Mouse (Mus musculus) liver, embryonic 14.5 days (tissue): ENCODE data around the gene Wbp11. TPM values are rescaled to one million over a fixed set of nuclear protein-coding genes. Genes with fewer than 3 reads are reported as not detected.

ENCODE experiments used
- ATAC-seq: fragments of 200-750 bp; cut with Nextera tagmentation; 2 replicates; pipeline ENCODE4 v1.8.0; 2017; ENCODE audit warnings: moderate number of reproducible peaks, mild to moderate bottlenecking, moderate library complexity; ENCODE audit not compliant: insufficient read depth
- DNase-seq, 3 experiments: peaks; one replicate each; pipeline ENCODE4 v3.0.0-alpha.2; 2012 to 2013; ENCODE audit warnings: low read depth in 3 of 3, low spot score in 3 of 3
- H3K27ac ChIP-seq: fragments of 300-500 bp; sonication (generic); 2 replicates; pipeline ENCODE4 v1.5.1; 2014; ENCODE audit warnings: moderate library complexity, mild to moderate bottlenecking, control low read depth, inconsistent platforms
- H3K27me3 ChIP-seq: fragments of 300-500 bp; sonication (generic); 2 replicates; pipeline ENCODE4 v1.6.1; 2014; ENCODE audit warnings: mild to moderate bottlenecking, low read length, moderate library complexity; ENCODE audit not compliant: control insufficient read depth, insufficient read depth
- H3K36me3 ChIP-seq: fragments of 300-500 bp; sonication (generic); replicated peaks from 2 replicates; pipeline ENCODE4 v1.6.1; 2014; ENCODE audit warnings: low read depth; ENCODE audit not compliant: control insufficient read depth, insufficient read depth
- H3K4me1 ChIP-seq, 2 experiments: fragments of 200-500 bp in 1 of 2; fragments of 300-500 bp in 1 of 2; sonication (generic) in 1 of 2; replicated peaks; 2 replicates each; pipeline ENCODE4 v1.6.1; 2012 to 2014; ENCODE audit warnings: antibody characterized with exemption in 1 of 2, inconsistent platforms in 1 of 2, low read length in 1 of 2; ENCODE audit not compliant: control insufficient read depth in 2 of 2, insufficient read depth in 2 of 2
- H3K4me2 ChIP-seq: fragments of 300-500 bp; sonication (generic); 2 replicates; pipeline ENCODE4 v1.6.1; 2014; ENCODE audit warnings: low read depth, mild to moderate bottlenecking, control low read depth, moderate library complexity
- H3K4me3 ChIP-seq, 2 experiments: fragments of 200-500 bp in 1 of 2; fragments of 300-500 bp in 1 of 2; sonication (generic) in 1 of 2; 2 replicates each; pipeline ENCODE4 v1.5.1; 2012 to 2014; ENCODE audit warnings: low read depth in 2 of 2, low read length in 2 of 2, mild to moderate bottlenecking in 2 of 2, control low read depth in 1 of 2, inconsistent platforms in 1 of 2, moderate library complexity in 1 of 2; ENCODE audit not compliant: insufficient read depth in 1 of 2
- H3K9ac ChIP-seq: fragments of 300-500 bp; sonication (generic); replicated peaks from 2 replicates; pipeline ENCODE4 v1.6.1; 2014; ENCODE audit warnings: mild to moderate bottlenecking, control low read depth, moderate library complexity
- H3K9me3 ChIP-seq: fragments of 300-500 bp; sonication (generic); 2 replicates; pipeline ENCODE4 v1.6.1; 2016; ENCODE audit warnings: low read length, mixed read lengths; ENCODE audit not compliant: control insufficient read depth
- CTCF ChIP-seq: IDR thresholded peaks from 2 replicates; pipeline ENCODE4 v1.5.1; 2016; ENCODE audit warnings: antibody characterized with exemption, low read depth, control low read depth
- EP300 ChIP-seq: IDR thresholded peaks from 2 replicates; pipeline ENCODE4 v1.6.1; 2016; ENCODE audit warnings: antibody characterized with exemption, low read depth
- WGBS: fragments of 180-500 bp; shearing (Covaris S2); extraction: QIAGEN DNeasy Blood & Tissue Kit; methylation state at CpG from one replicate; pipeline ENCODE4 v1.1.7; 2014; ENCODE audit not compliant: insufficient replicate concordance; 5-methylcytosine and 5-hydroxymethylcytosine counted together
- polyA plus RNA-seq, 2 experiments: library from polyadenylated mRNA; depleted of rRNA in 1 of 2; stranded (reverse) in 1 of 2; unstranded in 1 of 2; fragments of >200 nt; fragmentation: Nextera tagmentation in 1 of 2; extraction: Ambion mirVana in 1 of 2; gene quantifications; 2 replicates each; pipeline versions ENCODE4 v1.2.1 to v1.2.3; 2012 to 2014

The Wbp11 gene
- polyA plus RNA-seq, 2 experiments: 37.6 to 51.3 TPM

DNA sequence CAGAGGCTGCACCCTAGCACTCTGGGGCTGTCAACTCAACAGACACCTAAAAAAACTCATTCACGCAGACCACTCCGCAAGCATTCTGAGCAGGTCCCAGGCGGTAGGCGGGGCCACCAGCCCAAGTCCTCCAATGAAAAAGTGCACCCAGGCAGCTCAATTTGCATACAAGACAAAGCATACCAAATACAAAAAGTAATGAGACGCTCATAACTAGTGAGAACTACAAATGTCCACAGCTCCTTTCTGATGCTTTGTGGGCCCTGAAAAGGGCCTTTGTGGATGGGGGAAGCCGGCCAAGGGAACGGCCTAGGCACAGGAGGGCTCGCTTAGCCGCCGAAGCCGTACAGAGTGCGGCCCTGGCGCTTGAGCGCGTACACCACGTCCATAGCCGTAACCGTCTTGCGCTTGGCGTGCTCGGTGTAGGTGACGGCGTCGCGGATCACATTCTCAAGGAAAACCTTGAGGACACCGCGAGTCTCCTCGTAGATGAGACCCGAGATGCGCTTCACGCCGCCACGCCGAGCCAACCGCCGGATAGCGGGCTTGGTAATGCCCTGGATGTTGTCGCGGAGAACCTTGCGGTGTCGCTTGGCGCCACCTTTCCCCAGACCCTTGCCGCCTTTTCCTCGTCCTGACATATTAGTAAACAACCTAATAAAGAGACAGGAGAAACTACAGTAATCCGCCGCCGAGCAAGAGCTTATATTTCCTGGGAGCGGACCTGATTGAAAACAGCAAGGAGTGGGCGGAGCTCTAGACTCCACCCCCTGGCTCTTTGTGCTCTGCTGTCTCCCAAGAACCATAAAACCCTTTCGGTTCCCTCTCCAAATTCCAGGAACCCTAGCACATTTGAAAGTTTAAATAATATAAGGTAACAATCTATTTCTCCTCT lies 24.0 kb downstream of the Wbp11 start, which contains the start of gene Hist4h4:
Gene Hist4h4, minus strand, starts transcription at position 677 of the 895 bp plus-strand sequence.
- Histone ChIP-seq H3K4me2 (peak within 1 kb of the TSS; percentile 94), H3K27me3 (no peaks in the 10 kb centered on the region), H3K9me3 (no peaks in the 10 kb centered on the region), H3K27ac (peak within 1 kb of the TSS; percentile 100), H3K4me3 (peak within 1 kb of the TSS; percentile 58 to 80), H3K4me1 (peaks cover 38 to 46% of the 10 kb centered on the region in 2 experiments), H3K9ac (peak within 1 kb of the TSS; percentile 99), H3K36me3 (no peaks in the 10 kb centered on the region)
- DNase-seq (peak; percentile 85 to 95 (median 92)), ATAC-seq (peak; percentile 74)
- TF ChIP-seq EP300: peak; percentile 86
- no peak for TF ChIP-seq CTCF
- WGBS: under 1% methylated on average over 50 of the region's 50 CpGs

DNA sequence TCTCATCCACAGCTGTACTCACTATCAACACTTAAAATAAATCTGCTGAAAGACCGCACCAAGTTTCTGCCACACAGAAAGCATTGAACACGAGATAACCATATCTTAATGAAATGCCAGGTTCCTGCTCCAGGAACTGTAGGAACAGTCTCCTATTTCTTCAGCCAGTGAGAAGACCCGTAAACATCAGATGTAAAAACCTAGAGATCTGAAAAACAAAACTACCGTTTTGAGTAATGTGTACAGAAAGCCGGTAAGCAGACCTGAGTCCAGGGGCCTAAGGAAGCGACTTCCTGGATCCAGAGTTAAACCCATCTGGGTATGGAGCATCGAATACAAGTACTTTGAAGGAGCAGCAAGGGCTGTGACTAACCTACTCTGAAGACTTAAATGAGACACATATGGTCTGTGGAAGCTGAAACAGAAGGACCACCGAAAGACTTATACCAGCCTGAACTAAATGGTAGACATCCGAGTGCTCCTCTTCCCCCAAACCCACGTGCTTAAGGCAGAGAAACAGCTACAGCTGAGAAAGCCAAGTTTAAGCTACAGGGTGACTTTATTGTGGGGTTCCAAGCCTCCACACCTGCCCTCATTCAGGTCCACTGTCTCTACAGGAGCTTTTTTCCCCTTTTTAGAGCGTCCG lies 24.8 kb downstream of the Wbp11 start:
- Histone ChIP-seq H3K27ac (peak overlapping the region; percentile 100), H3K27me3 (no peaks in the 10 kb centered on the region), H3K9me3 (no peaks in the 10 kb centered on the region), H3K4me1 (peaks cover 43 to 51% of the 10 kb centered on the region in 2 experiments), H3K4me2 (peak overlapping the region; percentile 94), H3K4me3 (peak overlapping the region; percentile 58 to 80), H3K9ac (peak overlapping the region; percentile 99), H3K36me3 (no peaks in the 10 kb centered on the region)
- DNase-seq: peak; percentile 33 to 62 (median 46)
- ATAC-seq: peak; percentile 1; the same call in 1 of the 2 replicates
- no peak; the same call in 1 of the 2 replicates for TF ChIP-seq EP300
- TF ChIP-seq CTCF: no peak
- WGBS: 3% methylated on average over 12 of the region's 12 CpGs

DNA sequence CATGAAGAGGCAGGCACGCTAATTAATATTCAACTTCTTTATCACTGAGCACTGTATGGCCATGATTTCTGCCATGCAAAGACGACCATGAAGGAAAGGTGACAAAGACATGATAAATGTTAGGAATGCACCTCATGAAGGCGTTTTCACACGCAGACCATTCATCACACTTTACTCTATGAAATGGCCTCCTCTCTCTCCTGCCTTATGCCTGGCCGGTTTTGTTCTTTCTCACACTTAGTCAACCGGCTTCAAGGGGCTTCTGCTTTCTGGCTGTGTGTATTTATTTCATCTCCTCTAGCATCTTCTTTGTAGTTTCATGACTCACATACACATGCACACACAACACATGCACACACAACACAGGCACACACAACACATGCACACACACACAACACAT lies 26.8 kb downstream of the Wbp11 start:
- no peaks in the 10 kb centered on the region for H3K36me3 ChIP-seq
- TF ChIP-seq CTCF (no peak), EP300 (no peak)
- H3K27me3 ChIP-seq: no peaks in the 10 kb centered on the region
- H3K9ac ChIP-seq: no peak overlapping the region
- ATAC-seq: no peak
- H3K4me3 ChIP-seq: no peak overlapping the region
- WGBS: 62% methylated on average over 6 of the region's 6 CpGs
- H3K27ac ChIP-seq: peak overlapping the region; percentile 9; the same call in 1 of the 2 replicates
- no peaks in the 10 kb centered on the region for H3K9me3 ChIP-seq
- peak overlapping the region; percentile 11; the same call in 1 of the 2 replicates for H3K4me2 ChIP-seq
- peaks cover 40 to 50% of the 10 kb centered on the region in 2 experiments for H3K4me1 ChIP-seq
- no peak for DNase-seq

DNA sequence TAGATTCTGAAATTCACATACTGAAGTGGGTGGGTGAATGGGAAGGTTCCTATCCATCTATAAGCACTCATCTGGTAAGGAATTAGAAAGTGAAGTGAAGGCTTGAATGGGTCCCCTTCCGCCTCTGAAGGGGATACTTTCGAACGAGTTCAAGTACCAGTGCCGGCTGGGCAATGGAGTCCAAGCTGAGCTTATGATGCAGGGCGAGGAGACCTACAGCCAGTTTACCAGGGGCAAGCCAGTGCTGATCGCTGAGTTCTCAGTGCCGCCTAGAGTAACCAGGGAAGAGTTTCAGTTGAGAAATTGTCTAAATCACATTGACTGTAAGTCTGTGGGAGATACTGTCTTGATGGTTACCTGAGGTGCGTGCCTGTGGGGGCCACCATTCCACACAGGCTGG lies 27.3 kb downstream of the Wbp11 start:
- H3K27ac ChIP-seq: no peak overlapping the region; the same call in 1 of the 2 replicates
- no peak overlapping the region for H3K4me3 ChIP-seq
- TF ChIP-seq CTCF (no peak), EP300 (no peak)
- H3K9me3 ChIP-seq: no peaks in the 10 kb centered on the region
- H3K9ac ChIP-seq: no peak overlapping the region
- H3K36me3 ChIP-seq: no peaks in the 10 kb centered on the region
- no peaks in the 10 kb centered on the region for H3K27me3 ChIP-seq
- ATAC-seq: no peak
- DNase-seq: no peak
- WGBS: 88% methylated on average over 8 of the region's 8 CpGs
- H3K4me1 ChIP-seq: peaks cover 40 to 48% of the 10 kb centered on the region in 2 experiments
- peak overlapping the region; percentile 22 for H3K4me2 ChIP-seq
